Mouse (Mus musculus): Measurements from ENCODE around the gene Nod2.

Gene Nod2

GRCm38 (mm10) chr8:88646837-88647778 is at the start of gene Nod2:
Nod2 (plus strand) TSS chr8:88647315.
- DNase-seq (ENCODE audit: low spot score in 2 of 2): peak; percentile 21 to 30

- DNase-seq (ENCODE audit: low spot score in 2 of 2): no peak
Measured at GRCm38 (mm10) chr8:88598578-88598977, 48.5 kb upstream of the Nod2 start.

GRCm38 (mm10) chr8:88599491-88599890 is 47.6 kb upstream of the Nod2 start:
- no peak for DNase-seq (ENCODE audit: low spot score in 2 of 2)

- no peak for DNase-seq (ENCODE audit: low spot score in 2 of 2)
Measured at GRCm38 (mm10) chr8:88603446-88603989, 43.6 kb upstream of the Nod2 start.

GRCm38 (mm10) chr8:88604065-88605038 is 42.8 kb upstream of the Nod2 start:
- no peak for DNase-seq (ENCODE audit: low spot score in 2 of 2)

- no peak for DNase-seq (ENCODE audit: low spot score in 2 of 2)
Measured at GRCm38 (mm10) chr8:88605361-88606040, 41.6 kb upstream of the Nod2 start.

- DNase-seq (ENCODE audit: low spot score in 2 of 2): no peak
Measured at GRCm38 (mm10) chr8:88609036-88609435, 38.1 kb upstream of the Nod2 start.

- no peak for DNase-seq (ENCODE audit: low spot score in 2 of 2)
Measured at GRCm38 (mm10) chr8:88610271-88610670, 36.8 kb upstream of the Nod2 start.

- no peak for DNase-seq (ENCODE audit: low spot score in 2 of 2)
Measured at GRCm38 (mm10) chr8:88614981-88615380, 32.1 kb upstream of the Nod2 start.

GRCm38 (mm10) chr8:88618612-88619011 is 28.5 kb upstream of the Nod2 start:
- DNase-seq (ENCODE audit: low spot score in 2 of 2): no peak

GRCm38 (mm10) chr8:88619513-88619912 is 27.6 kb upstream of the Nod2 start:
- no peak for DNase-seq (ENCODE audit: low spot score in 2 of 2)

GRCm38 (mm10) chr8:88620931-88621330 is 26.2 kb upstream of the Nod2 start:
- DNase-seq (ENCODE audit: low spot score in 2 of 2): no peak

- DNase-seq (ENCODE audit: low spot score in 2 of 2): peak; percentile 80 to 86
Measured at GRCm38 (mm10) chr8:88621408-88621807, 25.7 kb upstream of the Nod2 start.

GRCm38 (mm10) chr8:88623351-88623750 is 23.8 kb upstream of the Nod2 start:
- DNase-seq (ENCODE audit: low spot score in 2 of 2): no peak

- DNase-seq (ENCODE audit: low spot score in 2 of 2): no peak
Measured at GRCm38 (mm10) chr8:88624276-88624675, 22.8 kb upstream of the Nod2 start.

- DNase-seq (ENCODE audit: low spot score in 2 of 2): no peak
Measured at GRCm38 (mm10) chr8:88626433-88626832, 20.7 kb upstream of the Nod2 start.

GRCm38 (mm10) chr8:88626940-88627264 is 20.2 kb upstream of the Nod2 start:
- DNase-seq (ENCODE audit: low spot score in 2 of 2): no peak

- peak; percentile 69 to 85 for DNase-seq (ENCODE audit: low spot score in 2 of 2)
Measured at GRCm38 (mm10) chr8:88627265-88627991, 19.7 kb upstream of the Nod2 start.

GRCm38 (mm10) chr8:88628001-88628774 is 18.9 kb upstream of the Nod2 start:
- DNase-seq (ENCODE audit: low spot score in 2 of 2): peak; percentile 17 to 49

GRCm38 (mm10) chr8:88630225-88630624 is 16.9 kb upstream of the Nod2 start:
- DNase-seq (ENCODE audit: low spot score in 2 of 2): no peak
